Mouse (Mus musculus) spleen, postnatal 14 days (tissue): ENCODE data around the gene Pdzrn3.

Source experiments
- DNase-seq, 2 experiments: peaks; one replicate each; pipeline ENCODE4 v3.0.0; 2021 to 2022; ENCODE audit warnings: low spot score in 2 of 2

Gene Pdzrn3

DNA sequence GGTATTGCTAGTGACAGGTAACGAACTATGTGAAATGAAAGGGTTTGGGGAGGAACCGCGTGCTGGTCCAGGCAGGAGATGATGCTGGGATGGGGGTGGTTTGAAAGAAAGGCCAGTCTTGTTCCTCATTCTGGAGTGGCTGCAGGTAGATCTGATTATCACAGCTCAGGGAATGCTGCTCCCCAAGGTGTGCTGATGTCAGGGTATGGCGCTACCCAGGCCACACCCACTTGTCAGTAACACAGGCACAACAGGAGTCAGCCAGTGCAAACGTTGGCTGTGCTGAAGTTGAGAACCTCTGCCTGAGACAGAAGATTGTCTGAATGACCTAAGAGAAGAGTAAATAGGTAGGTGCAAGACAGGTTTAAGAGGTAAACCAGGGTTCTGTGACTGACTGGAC is 4.7 kb downstream of the Pdzrn3 start:
- no peak for DNase-seq

DNA sequence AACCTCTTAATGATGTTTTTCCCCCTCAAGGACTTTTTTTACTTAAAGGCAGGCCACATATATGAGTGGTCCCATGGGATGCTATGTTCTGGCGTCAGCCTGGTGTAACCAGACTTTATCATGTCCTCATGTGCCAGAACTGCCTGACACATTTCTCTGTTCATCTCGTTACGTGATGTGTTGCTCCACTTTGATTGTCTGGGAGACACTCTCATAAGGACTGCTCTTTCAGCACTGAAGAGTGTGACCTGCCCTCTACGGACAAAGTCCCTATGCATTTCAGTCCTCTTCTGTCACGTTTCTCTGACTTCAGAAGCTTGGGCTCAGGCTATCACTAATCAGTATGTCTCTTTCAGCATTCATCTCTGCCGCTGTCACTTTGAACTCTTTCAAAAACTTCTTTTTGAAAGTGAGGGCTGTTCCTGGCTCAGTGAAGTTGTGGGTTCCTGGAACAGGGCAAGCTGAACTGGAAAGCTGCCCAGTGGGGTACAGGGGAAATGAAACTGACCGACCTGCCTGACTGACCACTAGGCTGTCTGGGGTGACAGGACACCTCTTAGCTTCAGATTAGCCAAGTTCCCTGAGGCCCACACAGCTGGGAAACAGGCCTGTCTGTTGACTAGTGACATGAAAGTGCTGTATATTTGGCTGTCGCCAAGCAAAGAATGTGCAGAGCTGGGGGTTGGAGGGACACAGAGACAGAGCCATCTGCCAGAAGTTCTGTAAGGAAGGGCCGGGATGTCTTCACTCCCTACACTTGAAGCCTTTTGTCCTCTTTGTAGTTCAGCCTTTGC is 10.7 kb downstream of the Pdzrn3 start:
- DNase-seq: no peak

DNA sequence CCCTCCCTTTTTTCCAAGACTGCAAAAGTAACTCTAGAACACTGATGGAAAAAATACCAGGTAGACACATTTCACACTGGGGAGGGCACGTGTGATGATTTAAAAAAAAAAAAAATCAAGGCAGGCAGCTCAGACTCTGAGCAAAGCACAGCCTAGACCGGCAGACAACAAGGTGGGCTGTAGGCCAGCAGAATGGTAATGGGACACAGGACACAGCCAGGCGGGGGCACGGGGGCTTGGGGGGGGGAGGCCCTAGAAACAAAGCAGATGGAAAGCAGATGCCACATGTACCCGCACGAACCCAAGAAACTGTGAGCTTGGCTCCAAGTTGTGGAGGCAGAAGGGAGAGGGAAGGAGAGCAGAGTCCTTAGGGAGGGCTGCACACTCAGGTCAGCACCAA is 11.9 kb downstream of the Pdzrn3 start:
- DNase-seq: no peak

DNA sequence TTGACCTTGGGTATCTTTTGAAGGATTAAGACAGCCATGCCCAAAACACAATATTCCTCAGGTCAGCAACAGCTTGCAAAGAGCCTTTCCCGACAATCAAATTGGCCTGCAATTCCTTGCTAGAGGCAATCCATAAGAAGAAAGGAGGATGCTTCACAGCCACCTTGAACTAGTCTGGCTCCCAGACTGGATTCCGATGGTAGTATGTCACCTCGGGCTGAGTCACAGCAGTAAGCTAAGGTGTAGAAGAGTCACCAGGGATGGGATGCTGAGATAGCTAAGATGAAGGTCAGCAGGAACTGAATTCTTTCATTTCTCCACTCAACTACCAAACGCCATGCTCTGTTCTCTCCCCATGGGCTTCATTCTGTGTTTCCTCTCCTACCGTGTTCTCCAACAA is 13.8 kb downstream of the Pdzrn3 start:
- no peak for DNase-seq

DNA sequence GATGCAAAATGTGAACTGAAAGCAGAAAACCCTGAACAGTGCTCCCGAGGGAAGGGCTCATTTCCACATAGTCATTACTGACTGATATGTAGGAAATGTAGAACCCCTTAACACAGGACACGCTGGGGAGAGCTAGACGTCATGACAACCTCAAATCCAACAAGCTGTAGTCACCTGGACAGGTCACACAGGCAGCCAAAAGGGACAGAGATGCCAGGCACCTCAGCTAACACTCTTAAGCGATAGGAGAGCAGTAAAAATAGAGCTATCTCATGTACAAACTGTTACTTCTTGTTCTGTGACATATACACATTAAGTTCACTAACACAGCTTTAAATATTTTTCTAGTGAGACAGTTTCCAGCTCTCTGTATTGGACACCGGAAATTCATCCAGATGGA is 15.0 kb downstream of the Pdzrn3 start:
- no peak for DNase-seq

DNA sequence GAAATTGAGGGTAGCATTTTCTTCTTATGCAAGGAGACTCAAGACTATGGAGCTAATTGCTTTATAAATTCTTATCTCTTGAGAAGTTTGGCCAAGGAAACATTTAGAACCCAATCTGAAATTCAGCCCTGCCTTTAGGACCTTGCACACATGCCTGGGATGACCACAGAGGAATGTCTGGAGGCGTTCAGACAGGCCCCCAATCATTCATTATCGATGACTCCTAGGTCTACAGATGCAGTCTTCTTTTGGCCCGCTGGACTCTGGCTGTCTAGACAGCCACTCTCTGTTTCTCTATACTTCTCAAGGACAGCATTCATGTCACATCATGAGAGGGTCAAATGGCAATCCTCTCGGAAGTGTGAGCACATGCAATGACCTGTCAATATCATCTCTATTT is 15.4 kb downstream of the Pdzrn3 start:
- no peak for DNase-seq

DNA sequence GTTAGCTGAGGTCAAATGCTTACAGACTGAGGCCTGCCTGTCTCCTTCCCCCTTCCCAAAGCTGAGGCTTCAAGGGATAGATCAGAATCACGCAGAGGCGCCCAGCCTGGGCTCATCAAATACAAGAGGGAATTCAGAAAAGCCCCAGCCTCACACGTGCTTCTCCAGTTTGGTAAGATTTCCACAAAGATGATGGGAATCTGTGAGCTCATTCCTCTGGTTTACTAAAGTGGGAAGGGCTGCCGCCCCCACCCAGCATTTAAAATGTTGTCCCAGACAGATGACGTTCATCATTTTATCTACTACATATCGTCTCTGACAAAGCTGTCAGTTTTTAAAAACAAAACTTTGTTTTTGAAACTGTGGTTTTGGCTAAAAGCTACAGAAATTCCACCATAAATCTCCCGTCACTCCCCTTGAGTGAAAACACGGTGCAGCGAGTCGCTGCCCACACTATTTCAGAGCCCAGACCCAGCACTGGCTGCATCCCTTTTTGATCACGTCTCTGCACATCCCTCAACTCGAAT is 17.4 kb downstream of the Pdzrn3 start:
- no peak for DNase-seq

DNA sequence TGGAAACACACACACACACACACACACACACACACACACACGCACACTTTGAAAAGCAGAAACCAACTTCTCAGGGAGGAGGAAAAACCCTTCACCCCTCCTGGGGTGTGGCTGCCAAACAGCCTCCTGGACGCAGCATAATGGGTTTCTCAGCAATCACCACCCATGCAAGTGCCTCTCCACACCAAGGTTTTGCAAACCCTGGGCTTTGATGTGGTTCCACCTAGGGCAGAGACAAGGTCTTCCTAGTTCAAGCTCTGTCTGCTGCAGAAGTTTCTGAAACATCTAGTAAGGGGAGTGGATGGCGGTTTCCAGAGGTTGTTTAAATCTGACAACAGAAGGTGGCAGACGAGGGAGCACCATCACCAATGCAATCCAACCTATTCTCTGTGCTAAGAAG is 18.1 kb downstream of the Pdzrn3 start:
- no peak for DNase-seq

DNA sequence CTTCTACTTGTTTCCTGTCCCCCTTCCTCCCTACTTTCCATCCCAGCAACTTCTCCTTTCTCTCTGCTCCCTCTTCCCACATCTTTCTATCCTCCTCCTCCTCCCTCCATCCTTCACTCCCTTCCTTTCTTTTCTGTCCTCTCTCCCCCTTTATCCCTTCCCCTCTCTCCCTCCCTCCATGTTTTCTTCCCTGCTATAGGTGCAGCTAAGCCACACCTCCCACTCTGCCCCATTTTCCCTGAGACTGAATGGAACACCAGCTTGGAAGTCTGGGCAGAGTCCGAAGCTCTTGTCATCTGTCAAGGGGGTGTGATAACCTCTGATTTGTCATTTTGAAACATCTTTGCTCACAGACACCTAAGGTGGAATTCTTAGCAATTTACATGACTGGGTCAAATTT is 22.8 kb downstream of the Pdzrn3 start:
- DNase-seq: no peak

DNA sequence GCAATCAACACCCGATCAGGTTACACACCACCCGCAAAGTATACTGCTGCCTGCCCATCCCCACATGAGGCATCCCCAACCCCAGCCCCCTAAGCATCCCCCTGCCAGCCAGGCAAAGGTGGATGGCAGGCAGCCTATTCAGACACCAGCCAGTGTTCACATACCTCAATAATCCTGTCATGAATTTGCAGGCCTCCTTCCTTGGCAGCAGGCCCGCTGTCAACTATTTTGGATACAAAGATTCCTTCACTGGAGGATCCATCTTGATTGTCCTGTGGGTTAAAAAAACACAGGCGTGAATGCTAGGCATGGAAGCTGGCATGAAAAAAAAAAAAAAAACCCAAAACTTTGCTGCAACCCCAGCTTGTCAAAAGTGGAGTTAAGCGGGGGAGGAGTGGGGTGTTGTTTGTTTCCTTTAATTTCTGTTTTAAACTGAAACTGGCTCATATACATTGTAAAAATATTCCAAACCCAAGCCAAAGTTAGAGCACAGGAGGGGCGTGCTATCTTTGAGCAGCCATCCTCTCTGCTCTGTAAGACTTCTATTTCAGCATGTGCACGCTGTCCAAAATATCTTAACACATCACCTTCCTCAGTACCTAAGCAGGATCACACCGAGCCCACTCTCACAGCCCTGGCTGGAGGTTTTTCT is 23.3 kb downstream of the Pdzrn3 start:
- no peak for DNase-seq

DNA sequence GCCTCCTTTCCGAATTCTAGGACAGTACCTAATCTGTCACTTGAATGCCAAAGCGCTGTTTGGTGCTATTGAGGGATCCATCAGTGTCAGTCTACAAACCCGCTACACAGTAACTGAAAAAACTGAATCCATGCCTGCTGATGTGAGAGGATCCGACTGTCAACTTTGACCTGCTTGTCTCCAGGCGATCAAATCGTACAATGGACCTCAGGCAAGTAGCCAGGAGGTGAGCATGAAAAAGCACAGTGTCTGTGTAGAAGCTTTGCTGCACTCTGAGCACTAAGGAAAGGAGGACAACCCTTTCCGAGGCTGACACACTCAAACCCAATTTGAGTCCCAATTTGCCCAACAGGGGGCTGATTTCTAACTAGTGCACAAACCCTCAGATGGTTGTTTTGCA is 24.0 kb downstream of the Pdzrn3 start:
- DNase-seq: no peak

DNA sequence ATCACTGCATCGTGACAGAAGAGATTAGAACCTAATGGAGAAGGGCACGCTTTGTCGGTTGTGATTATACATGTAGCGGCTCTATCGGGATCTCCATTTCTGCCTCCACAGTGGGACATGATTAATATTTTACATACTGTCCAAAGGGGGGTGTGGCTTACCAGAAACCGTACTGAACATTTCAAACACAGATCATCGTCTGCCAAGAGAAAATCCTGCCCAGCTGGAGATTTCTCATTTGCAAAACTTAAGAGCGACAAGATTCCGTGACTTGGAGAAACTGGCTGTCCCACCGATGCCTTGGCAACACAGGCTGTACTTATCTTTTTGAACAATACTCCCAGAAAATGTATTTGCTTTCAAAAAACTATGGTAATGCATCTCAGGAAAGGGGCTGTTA is 25.1 kb downstream of the Pdzrn3 start:
- DNase-seq: no peak

DNA sequence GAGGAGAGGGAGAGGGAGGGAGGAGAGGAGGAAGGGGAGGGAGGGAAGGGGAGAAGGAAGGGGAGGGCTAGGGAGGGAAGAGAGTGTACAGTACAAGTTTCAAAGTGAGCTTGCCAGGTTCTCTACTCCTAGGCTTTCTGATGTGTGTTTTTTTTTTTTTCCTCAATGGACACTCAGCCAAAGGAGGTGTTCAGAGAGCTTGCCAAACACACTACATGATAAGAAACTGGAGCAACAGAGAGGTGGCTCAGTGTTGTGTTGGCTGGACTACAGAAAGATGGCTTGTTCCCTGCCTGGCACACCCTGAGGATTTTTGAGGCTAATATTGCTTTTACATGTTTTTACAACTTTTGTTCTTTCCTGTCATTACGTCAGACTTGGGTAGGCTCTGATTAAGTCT is 26.6 kb downstream of the Pdzrn3 start:
- no peak for DNase-seq

DNA sequence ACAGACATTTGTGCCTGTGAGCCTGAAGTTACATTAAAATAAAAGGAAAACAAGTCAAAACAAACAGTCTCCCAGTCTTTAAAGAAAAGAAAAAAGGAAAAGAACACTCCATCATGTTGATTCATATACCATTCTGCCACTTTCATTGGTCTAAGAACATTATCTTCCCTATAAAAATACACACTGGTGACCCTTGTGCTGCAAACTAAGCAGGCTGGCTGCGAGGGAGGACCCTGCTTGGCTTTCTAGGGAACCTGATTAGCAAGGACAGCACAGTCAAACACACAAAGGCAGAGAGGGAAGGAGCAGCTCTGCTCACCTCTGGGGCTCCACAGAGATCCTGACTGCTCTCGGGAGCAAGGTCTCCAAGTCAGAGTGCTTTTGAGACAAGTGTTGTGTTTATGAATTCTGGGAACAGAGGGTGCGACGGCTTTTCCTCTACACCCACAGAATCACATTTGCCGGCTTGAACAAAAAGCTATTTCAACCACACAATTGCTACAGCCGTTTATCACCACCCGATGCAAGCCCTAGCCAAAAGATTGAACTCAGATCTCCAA is 27.2 kb downstream of the Pdzrn3 start:
- DNase-seq: no peak

DNA sequence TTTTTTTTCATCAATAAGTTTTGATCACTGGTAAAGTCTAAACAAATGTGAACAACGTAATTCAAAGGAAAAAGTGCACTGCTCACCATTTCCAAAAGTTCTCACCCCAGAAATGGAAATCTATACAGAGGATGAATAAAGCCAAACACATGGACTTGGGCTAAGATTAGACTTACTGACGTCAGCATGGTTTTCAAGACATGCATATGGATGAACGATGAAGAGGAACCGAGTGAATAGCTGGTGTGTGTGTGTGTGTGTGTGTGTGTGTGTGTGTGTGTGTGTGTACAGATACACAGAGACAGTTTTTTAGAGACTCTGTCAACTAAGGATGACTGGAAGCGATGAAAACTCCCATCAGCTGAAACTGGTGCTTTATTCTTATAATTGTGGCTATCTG is 29.2 kb downstream of the Pdzrn3 start:
- no peak for DNase-seq

DNA sequence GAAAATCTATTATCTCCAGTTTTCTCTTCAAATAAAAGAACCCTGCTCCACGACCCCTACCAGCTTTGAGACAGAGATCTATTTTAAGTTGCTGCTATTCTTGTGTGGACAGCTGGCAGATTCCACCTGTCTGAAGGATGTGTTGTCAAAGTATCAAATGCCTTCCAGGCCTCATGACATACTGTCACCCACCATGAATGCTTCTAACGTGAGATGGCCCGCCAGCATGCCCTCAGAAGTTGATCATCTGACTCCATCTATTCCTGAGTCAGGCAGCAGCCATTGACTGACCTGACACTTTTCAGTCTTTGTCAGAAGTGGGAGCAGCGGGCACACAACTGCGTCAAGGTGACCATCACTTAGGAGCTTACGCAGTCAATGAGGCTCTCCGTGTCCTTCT is 37.6 kb downstream of the Pdzrn3 start:
- DNase-seq: no peak

DNA sequence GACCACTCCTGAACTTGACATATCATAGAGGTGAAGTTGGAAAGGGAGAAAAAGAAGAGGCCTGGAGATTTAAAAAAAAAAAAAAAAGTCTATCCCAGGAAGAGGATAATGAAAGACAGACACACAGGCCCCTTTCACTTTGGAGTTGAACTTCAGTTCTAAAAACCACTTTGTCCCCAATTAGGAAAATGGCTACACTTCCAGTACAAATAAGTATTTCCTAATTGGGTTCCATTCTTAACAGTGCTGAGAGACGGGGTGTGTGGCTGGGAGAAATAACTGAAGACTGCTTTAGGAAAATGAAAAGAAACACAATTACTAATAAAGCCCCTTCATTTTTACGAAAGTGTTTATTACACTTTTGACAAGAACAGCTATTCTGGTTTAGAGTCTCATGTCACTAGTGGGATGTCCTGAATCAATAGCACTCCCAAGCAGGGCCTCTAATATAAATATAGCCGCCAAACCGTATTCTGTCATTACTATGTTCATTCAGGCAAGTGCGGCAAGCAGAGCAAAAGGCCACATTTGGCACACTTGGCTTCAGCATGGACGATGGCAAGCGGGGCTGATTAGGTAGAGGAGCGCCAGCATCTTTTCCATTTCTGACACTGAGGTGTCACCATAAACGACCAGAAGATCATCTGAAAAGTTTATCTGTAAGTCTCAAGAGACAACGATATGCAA is 39.7 kb downstream of the Pdzrn3 start:
- no peak for DNase-seq

DNA sequence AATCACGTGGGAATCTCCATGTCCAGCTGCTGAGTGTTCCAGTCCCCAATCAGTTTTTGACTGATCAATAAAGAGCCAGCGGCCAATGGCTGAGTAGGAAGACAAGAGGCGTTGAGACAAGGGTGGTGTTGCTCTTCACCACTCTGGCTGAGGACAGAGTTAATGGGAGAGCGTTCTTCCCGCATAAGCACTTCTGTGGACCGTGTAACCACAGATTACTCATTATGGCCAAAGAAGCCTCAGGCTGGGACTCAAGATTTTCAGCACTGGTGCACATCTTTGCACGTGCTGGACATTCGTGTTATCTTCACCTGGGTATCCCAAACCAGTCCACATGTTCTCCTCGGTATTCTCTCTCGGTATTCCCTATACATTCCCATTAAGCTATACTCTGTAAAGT is 41.0 kb downstream of the Pdzrn3 start:
- no peak for DNase-seq

DNA sequence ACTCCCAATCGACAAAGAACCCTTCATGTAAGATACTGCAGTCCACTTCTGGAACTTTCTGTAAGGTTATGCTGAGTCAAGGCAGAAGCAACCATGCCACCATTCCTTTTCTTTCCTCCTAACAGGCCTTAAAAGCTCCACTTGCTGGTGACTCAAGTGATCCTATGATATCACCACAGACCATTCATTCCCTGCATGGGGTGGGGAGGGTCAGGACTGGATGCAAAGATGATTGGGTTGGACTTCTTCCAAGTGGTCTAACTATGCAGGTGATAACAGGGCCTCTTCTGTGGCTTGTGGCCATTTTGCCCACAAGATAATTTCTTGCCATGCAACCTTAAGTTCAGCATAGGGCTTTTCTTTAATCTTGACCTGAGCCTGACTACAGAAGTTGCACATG is 42.0 kb downstream of the Pdzrn3 start:
- no peak for DNase-seq

DNA sequence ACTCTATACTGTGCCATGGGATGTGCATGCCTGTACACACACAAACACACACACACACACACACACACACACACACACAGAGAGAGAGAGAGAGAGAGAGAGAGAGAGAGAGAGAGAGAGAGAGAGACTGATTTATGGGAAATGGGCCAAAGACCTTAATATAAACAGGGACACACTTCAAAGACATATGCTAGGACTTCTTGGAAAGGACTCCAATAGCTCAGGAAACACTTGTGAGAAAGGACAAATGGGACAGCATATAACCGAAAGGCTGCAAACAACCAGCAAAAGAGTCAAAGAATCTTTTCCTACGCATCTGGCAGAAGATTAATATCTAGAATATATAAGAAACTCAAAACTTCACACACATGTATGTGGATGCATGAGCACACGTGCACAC is 43.2 kb downstream of the Pdzrn3 start:
- no peak for DNase-seq

DNA sequence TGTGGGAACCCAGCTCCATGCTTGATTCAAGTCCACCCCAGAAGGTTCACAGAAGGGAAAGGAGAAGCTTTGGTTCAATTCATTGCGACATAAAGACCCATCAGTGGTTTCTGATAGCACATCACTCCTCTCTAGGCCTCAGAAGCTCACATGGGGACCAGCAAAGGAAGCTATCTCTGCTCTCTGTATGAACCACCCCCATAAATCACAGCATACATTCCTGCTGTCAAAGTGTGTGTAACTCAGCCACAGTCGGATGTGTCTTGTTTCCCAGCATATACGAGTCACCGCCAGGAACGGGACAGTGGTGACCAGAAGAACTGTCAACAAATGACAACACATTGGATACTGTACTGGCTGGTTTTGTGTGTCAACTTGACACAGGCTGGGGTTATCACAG is 47.3 kb downstream of the Pdzrn3 start:
- DNase-seq: no peak

DNA sequence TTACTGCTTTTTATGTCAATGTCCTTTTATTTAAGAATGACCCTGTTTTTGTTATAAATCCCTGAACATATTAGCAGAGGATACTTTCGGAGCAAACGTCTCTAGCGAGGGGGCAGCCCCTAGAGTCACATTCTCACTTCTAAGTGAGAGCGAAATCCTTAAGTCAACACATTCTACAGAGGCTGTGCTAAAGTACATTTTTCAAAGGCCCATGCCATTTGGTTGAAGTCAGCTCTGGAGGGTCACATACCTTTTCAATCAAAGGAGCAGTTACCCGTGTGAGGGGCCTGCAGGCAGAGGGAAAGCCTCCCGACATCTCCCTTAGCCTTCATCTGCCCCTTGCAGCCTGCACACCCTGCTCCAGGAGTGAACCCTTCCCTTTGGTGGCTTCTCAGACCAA is 48.2 kb downstream of the Pdzrn3 start:
- no peak for DNase-seq

DNA sequence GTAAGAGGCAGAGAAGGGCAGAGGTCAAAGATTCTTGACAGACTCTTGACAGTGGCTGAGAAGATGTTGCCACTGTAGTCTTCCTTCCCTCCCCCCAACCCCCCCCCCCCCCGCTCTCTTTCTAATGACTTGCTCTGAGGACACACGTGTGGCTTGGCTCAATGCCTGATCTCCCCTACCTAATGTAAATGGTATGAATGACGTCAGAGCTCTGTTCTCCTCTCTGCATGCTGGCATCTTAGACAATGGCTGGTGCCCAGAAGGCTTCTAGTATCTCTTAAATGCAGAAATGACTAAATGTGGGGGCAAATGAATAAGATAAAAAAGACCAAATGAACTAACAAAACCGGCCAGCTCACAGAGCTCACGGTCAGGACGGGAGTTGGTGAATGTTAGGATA is 49.2 kb downstream of the Pdzrn3 start:
- DNase-seq: no peak
